Mouse (Mus musculus): ENCODE measurements at regions not wholly inside any gene's neighbourhood (a gene's known extent, or its start where the extent isn't known, plus 50 kb on each side); places are given as distances from the start of the nearest gene placed in this dataset.

- intact Hi-C loops (cut with DNase I) = no loop called here
- no peak for DNase-seq (ENCODE audit: extremely low spot score in 1 of 2, low spot score in 2 of 2)
- no peak overlapping the region for H3K27ac ChIP-seq
- no peak overlapping the region for H3K4me3 ChIP-seq
- TF ChIP-seq CTCF (IDR thresholded peaks at IDR 0.05) = no peak
Measured at GRCm38 (mm10) chr10:105704472-105705235, 130.4 kb upstream of the Tmtc2 start.

GRCm38 (mm10) chr10:105693131-105693530 is 118.9 kb upstream of the Tmtc2 start:
- Histone ChIP-seq H3K27ac (no peak overlapping the region), H3K4me3 (no peak overlapping the region)
- intact Hi-C loops (cut with DNase I) = no loop called here
- no peak for DNase-seq (ENCODE audit: extremely low spot score in 1 of 2, low spot score in 2 of 2)
- no peak for TF ChIP-seq CTCF (IDR thresholded peaks at IDR 0.05)

- Histone ChIP-seq H3K4me3 (no peak overlapping the region), H3K27ac (no peak overlapping the region)
- no peak for TF ChIP-seq CTCF (IDR thresholded peaks at IDR 0.05)
- intact Hi-C loops (cut with DNase I) = no loop called here
- no peak for DNase-seq (ENCODE audit: extremely low spot score in 1 of 2, low spot score in 2 of 2)
Measured at GRCm38 (mm10) chr10:105689388-105689787, 115.1 kb upstream of the Tmtc2 start.

GRCm38 (mm10) chr10:105688879-105689278 is 114.6 kb upstream of the Tmtc2 start:
- Histone ChIP-seq H3K4me3 (no peak overlapping the region), H3K27ac (no peak overlapping the region)
- DNase-seq (ENCODE audit: extremely low spot score in 1 of 2, low spot score in 2 of 2) = no peak
- intact Hi-C loops (cut with DNase I) = no loop called here
- no peak for TF ChIP-seq CTCF (IDR thresholded peaks at IDR 0.05)

GRCm38 (mm10) chr10:105686876-105687275 is 112.6 kb upstream of the Tmtc2 start:
- H3K27ac ChIP-seq = no peak overlapping the region
- DNase-seq (ENCODE audit: extremely low spot score in 1 of 2, low spot score in 2 of 2) = no peak
- intact Hi-C loops (cut with DNase I) = no loop called here
- TF ChIP-seq CTCF (IDR thresholded peaks at IDR 0.05) = no peak
- H3K4me3 ChIP-seq = no peak overlapping the region

GRCm38 (mm10) chr10:105679598-105679997 is 105.3 kb upstream of the Tmtc2 start:
- TF ChIP-seq CTCF (IDR thresholded peaks at IDR 0.05) = no peak
- no peak for DNase-seq (ENCODE audit: extremely low spot score in 1 of 2, low spot score in 2 of 2)
- Histone ChIP-seq H3K4me3 (no peak overlapping the region), H3K27ac (no peak overlapping the region)
- intact Hi-C loops (cut with DNase I) = no loop called here

GRCm38 (mm10) chr10:105666959-105667358 is 92.7 kb upstream of the Tmtc2 start:
- no peak for DNase-seq (ENCODE audit: extremely low spot score in 1 of 2, low spot score in 2 of 2)
- TF ChIP-seq CTCF (IDR thresholded peaks at IDR 0.05) = no peak
- H3K4me3 ChIP-seq = no peak overlapping the region
- H3K27ac ChIP-seq = no peak overlapping the region
- intact Hi-C loops (cut with DNase I) = no loop called here

- no peak overlapping the region for H3K27ac ChIP-seq
- no peak overlapping the region for H3K4me3 ChIP-seq
- intact Hi-C loops (cut with DNase I) = no loop called here
- no peak for DNase-seq (ENCODE audit: extremely low spot score in 1 of 2, low spot score in 2 of 2)
- TF ChIP-seq CTCF (IDR thresholded peaks at IDR 0.05) = no peak
Measured at GRCm38 (mm10) chr10:105660761-105661160, 86.5 kb upstream of the Tmtc2 start.

GRCm38 (mm10) chr10:105656788-105657187 is 82.5 kb upstream of the Tmtc2 start:
- Histone ChIP-seq H3K27ac (no peak overlapping the region), H3K4me3 (no peak overlapping the region)
- intact Hi-C loops (cut with DNase I) = no loop called here
- no peak for TF ChIP-seq CTCF (IDR thresholded peaks at IDR 0.05)
- no peak for DNase-seq (ENCODE audit: extremely low spot score in 1 of 2, low spot score in 2 of 2)

- DNase-seq (ENCODE audit: extremely low spot score in 1 of 2, low spot score in 2 of 2) = no peak
- no peak for TF ChIP-seq CTCF (IDR thresholded peaks at IDR 0.05)
- intact Hi-C loops (cut with DNase I) = no loop called here
- Histone ChIP-seq H3K4me3 (no peak overlapping the region), H3K27ac (no peak overlapping the region)
Measured at GRCm38 (mm10) chr10:105652475-105652874, 78.2 kb upstream of the Tmtc2 start.

- Histone ChIP-seq H3K27ac (no peak overlapping the region), H3K4me3 (no peak overlapping the region; the same call in 1 of the 2 replicates)
- intact Hi-C loops (cut with DNase I) = no loop called here
- TF ChIP-seq CTCF (IDR thresholded peaks at IDR 0.05) = no peak
- DNase-seq (ENCODE audit: extremely low spot score in 1 of 2, low spot score in 2 of 2) = peak in 1 of 2 experiments; percentile 17
Measured at GRCm38 (mm10) chr10:105639011-105639451, 64.8 kb upstream of the Tmtc2 start.

GRCm38 (mm10) chr10:105638500-105638899 is 64.2 kb upstream of the Tmtc2 start:
- DNase-seq (ENCODE audit: extremely low spot score in 1 of 2, low spot score in 2 of 2) = no peak

GRCm38 (mm10) chr10:105626842-105627241 is 52.6 kb upstream of the Tmtc2 start:
- TF ChIP-seq CTCF (IDR thresholded peaks at IDR 0.05) = no peak
- no peak for DNase-seq (ENCODE audit: extremely low spot score in 1 of 2, low spot score in 2 of 2)
- intact Hi-C loops (cut with DNase I) = no loop called here
- Histone ChIP-seq H3K27ac (no peak overlapping the region), H3K4me3 (no peak overlapping the region)

More at GRCm38 (mm10) chr10:105638500-105638899, 64.2 kb upstream of the Tmtc2 start:
- no peak overlapping the region for H3K4me3 ChIP-seq
- no peak for TF ChIP-seq CTCF (IDR thresholded peaks at IDR 0.05)
- H3K27ac ChIP-seq = no peak overlapping the region
- intact Hi-C loops (cut with DNase I) = no loop called here

All from left cerebral cortex, adult 2 months (tissue).